Mouse (Mus musculus) midbrain, embryonic 10.5 days (tissue): ENCODE results near the gene Hc. TPM values are rescaled to one million over a fixed set of nuclear protein-coding genes. Genes with fewer than 3 reads are reported as not detected.

Source experiments
- DNase-seq: peaks from one replicate; pipeline ENCODE4 v3.0.0-alpha.2; 2017; ENCODE audit warnings: low spot score
- H3K27ac ChIP-seq: fragments of 300-500 bp; sonication (generic); replicated peaks from 2 replicates; pipeline ENCODE4 v1.5.1; 2016; ENCODE audit warnings: mild to moderate bottlenecking
- H3K27me3 ChIP-seq: fragments of 300-500 bp; sonication (generic); 2 replicates; pipeline ENCODE4 v1.6.1; 2016; ENCODE audit warnings: low read depth, mild to moderate bottlenecking; ENCODE audit not compliant: poor library complexity, severe bottlenecking
- H3K36me3 ChIP-seq: fragments of 300-500 bp; sonication (generic); 2 replicates; pipeline ENCODE4 v1.6.1; 2016; ENCODE audit warnings: mild to moderate bottlenecking, moderate library complexity
- H3K4me1 ChIP-seq: fragments of 300-500 bp; sonication (generic); 2 replicates; pipeline ENCODE4 v1.6.1; 2016
- H3K4me3 ChIP-seq: fragments of 300-500 bp; sonication (generic); 2 replicates; pipeline ENCODE4 v1.5.1; 2016; ENCODE audit warnings: mild to moderate bottlenecking, moderate library complexity
- H3K9me3 ChIP-seq: fragments of 300-500 bp; sonication (generic); replicated peaks from 2 replicates; pipeline ENCODE4 v1.6.1; 2016; ENCODE audit warnings: mild to moderate bottlenecking
- WGBS: fragments of 180-500 bp; shearing (Covaris S2); methylation state at CpG from one replicate; pipeline ENCODE4 v1.1.7; 2016; 5-methylcytosine and 5-hydroxymethylcytosine counted together
- polyA plus RNA-seq: library from polyadenylated mRNA; unstranded; fragments of >200 nt; fragmentation: Nextera tagmentation; extraction: Ambion mirVana; gene quantifications from 2 replicates; pipeline ENCODE4 v1.2.1, GENCODE M21; 2016

Gene Hc
- polyA plus RNA-seq, 1 experiment from 2014 or later, result 0.99 TPM

DNA sequence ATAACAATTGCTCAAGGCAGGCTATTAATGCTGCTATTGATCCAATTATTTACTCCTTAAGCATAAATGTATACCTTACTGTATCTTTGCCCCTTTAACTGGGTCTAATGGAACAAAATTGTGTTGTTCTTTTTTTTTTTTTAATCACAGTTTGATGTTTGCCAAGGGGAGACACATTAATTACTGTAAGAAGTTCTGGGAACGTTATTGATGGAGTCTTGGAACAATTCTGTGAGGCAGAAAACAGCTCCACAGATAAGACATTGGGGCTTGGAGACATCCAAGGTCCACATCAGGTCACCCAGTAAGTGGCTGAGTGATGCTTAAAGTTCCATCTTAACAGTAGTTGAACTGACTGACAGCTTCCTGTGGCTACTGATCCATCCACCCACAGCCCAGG is 103.8 kb downstream of the Hc start:
- Histone ChIP-seq H3K4me1 (peaks cover 5% of the 10 kb centered on the region), H3K27me3 (peaks cover 14% of the 10 kb centered on the region), H3K9me3 (no peaks in the 10 kb centered on the region), H3K36me3 (no peaks in the 10 kb centered on the region), H3K4me3 (no peak overlapping the region), H3K27ac (no peak overlapping the region)
- 71% methylated on average over 1 of the region's 1 CpGs for WGBS
- DNase-seq, result no peak

- H3K36me3 ChIP-seq, result no peaks in the 10 kb centered on the region
- 66% methylated on average over 5 of the region's 5 CpGs for WGBS
- no peak overlapping the region for H3K27ac ChIP-seq
- H3K4me1 ChIP-seq, result peaks cover 5% of the 10 kb centered on the region
- no peak overlapping the region for H3K4me3 ChIP-seq
- no peak for DNase-seq
- peaks cover 14% of the 10 kb centered on the region for H3K27me3 ChIP-seq
- no peaks in the 10 kb centered on the region for H3K9me3 ChIP-seq
Measured at GRCm38 (mm10) chr2:34956941-34957340, 104.3 kb downstream of the Hc start.

DNA sequence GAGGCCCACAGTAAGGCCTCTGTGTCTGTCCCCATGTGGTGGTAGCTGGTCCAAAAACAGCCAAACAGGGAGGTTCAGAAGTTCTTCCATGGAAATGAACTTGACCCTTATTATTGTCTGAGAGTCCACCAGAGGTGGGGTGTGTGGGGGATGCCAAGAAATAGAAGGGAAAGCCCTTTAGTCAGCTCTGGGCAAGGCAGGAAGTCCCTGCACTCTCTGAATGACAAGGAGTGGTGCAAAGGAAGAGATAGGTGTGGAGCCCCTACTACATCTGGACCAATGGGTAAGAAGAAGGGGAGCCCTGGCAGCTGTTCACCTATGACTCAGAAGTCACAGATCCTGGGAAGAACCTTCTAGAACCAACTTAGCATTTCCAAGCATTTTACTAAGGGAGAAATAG is 106.9 kb downstream of the Hc start:
- Histone ChIP-seq H3K36me3 (no peaks in the 10 kb centered on the region), H3K4me3 (no peak overlapping the region), H3K9me3 (no peaks in the 10 kb centered on the region), H3K27ac (no peak overlapping the region), H3K4me1 (no peaks in the 10 kb centered on the region), H3K27me3 (no peaks in the 10 kb centered on the region)
- no peak for DNase-seq

GRCm38 (mm10) chr2:34953547-34954116 is 107.6 kb downstream of the Hc start:
- Histone ChIP-seq H3K9me3 (no peaks in the 10 kb centered on the region), H3K36me3 (no peaks in the 10 kb centered on the region), H3K4me1 (no peaks in the 10 kb centered on the region), H3K27me3 (no peaks in the 10 kb centered on the region), H3K27ac (no peak overlapping the region), H3K4me3 (no peak overlapping the region)
- 77% methylated on average over 2 of the region's 2 CpGs for whole genome bisulfite sequencing
- DNase-seq, result no peak

DNA sequence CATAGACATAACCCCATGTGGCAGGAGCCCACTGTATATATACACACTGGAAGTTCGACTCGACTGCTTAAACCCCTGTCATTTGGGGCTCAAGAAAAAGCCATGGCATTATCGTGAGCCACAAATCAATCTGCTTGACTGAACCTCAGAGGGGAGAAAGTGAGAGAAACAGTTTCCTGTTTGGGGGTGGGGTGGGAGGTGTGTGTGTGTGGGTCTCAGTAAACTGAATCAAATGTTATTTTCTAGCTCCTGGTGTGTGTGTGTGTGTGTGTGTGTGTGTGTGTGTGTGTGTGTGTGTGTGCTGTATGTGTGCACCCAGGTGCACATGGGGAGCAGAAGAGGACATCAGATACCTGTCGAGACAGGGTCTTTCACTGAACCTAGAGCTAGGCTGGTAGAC is 108.2 kb downstream of the Hc start:
- Histone ChIP-seq H3K4me1 (no peaks in the 10 kb centered on the region), H3K27me3 (no peaks in the 10 kb centered on the region), H3K27ac (no peak overlapping the region), H3K4me3 (no peak overlapping the region), H3K36me3 (no peaks in the 10 kb centered on the region), H3K9me3 (no peaks in the 10 kb centered on the region)
- DNase-seq, result no peak
- WGBS, result 78% methylated on average over 4 of the region's 4 CpGs

DNA sequence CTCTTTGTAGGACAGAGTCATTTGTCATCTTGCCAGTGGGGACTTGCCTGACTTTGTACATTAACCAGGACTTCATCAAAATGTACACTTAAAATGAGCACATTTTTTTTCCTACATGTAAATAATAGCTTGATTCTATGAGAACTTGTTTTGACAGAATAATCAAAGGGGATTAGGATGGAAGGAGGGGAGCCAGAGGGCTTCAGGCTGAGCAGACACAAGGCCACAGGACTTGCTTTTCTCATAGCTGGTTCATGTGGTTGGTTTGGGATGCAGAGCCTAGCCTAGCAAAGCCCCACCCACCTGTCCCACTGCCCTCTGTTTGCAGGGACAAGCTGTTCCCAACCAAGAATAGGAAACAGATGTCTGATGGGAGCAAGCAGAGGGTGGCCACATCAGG is 109.8 kb downstream of the Hc start:
- Histone ChIP-seq H3K27ac (no peak overlapping the region), H3K4me3 (no peak overlapping the region), H3K4me1 (no peaks in the 10 kb centered on the region), H3K27me3 (no peaks in the 10 kb centered on the region), H3K36me3 (no peaks in the 10 kb centered on the region), H3K9me3 (no peaks in the 10 kb centered on the region)
- DNase-seq, result no peak

DNA sequence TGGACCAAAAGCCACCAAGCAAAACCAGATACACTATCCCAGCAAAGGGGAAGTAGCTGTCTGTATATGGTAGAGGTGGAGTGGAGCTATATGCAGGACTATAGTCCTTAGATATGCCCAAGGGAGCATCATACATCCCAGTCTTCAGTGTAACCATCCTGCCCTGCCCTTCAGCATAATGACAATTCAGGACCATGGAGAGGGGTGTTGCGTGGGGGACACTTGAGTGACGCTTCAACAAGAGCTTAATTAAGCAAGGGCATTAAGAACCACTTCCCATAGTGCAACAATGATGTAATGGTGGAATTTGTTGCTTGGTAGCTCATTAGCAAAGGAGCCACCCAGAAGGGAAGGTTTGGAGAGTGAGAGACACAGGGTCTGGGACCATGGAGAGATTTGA is 112.6 kb downstream of the Hc start:
- DNase-seq, result no peak
- no peak overlapping the region for H3K4me3 ChIP-seq
- H3K4me1 ChIP-seq, result peaks cover 12% of the 10 kb centered on the region
- H3K9me3 ChIP-seq, result no peaks in the 10 kb centered on the region
- no peaks in the 10 kb centered on the region for H3K36me3 ChIP-seq
- H3K27me3 ChIP-seq, result no peaks in the 10 kb centered on the region
- no peak overlapping the region for H3K27ac ChIP-seq
- WGBS, result 40% methylated on average over 2 of the region's 2 CpGs

DNA sequence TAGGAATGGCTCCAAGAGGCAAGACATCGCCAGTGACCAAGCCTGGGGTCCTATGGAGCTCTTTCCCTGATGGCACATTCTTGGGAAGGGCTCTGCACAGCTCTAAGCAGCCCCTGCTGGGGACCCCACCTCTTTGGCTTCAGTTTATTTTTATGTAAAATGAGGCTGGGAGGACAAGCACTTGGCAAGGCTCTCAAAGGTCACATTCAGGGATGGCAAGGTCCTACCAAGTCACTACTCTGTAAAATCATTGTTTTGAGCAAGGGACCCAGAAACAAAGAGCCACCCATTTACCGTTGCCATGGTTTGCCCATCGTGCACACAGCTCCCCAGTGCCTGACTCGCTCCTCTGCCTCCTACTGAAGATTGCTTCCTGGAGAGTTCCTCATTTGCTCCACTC is 115.2 kb downstream of the Hc start:
- Histone ChIP-seq H3K4me1 (peaks cover 15% of the 10 kb centered on the region), H3K4me3 (no peak overlapping the region), H3K27ac (no peak overlapping the region), H3K27me3 (no peaks in the 10 kb centered on the region), H3K36me3 (no peaks in the 10 kb centered on the region), H3K9me3 (no peaks in the 10 kb centered on the region)
- WGBS, result 62% methylated on average over 4 of the region's 4 CpGs
- DNase-seq, result no peak

DNA sequence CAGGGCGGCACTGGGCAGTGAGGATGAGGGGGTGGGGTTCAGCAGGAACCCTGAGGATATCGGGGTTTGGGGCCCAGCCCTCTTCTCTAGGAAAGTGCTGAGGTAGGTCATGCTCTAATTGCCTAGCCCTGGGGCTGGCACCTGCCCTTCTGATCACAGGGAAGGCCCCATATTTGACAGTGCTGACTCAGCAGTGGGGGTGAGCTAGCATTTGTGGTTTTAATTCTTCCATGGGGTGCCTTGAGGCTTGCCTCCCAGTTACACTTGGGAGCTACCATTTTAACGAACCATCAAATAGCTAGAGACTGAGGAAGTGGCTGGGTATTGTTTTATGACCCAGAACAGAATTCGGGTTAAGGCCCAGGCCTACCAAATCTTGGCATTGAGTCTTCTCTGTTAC is 115.7 kb downstream of the Hc start:
- Histone ChIP-seq H3K4me3 (no peak overlapping the region), H3K36me3 (no peaks in the 10 kb centered on the region), H3K4me1 (peaks cover 15% of the 10 kb centered on the region), H3K27ac (no peak overlapping the region), H3K27me3 (no peaks in the 10 kb centered on the region), H3K9me3 (no peaks in the 10 kb centered on the region)
- DNase-seq, result no peak
- 86% methylated on average over 4 of the region's 4 CpGs for WGBS

- 0 out of 2 replicates have a peak overlapping the region, but pooled peaks have one; percentile 6 for H3K27ac ChIP-seq
- DNase-seq, result no peak
- H3K9me3 ChIP-seq, result no peaks in the 10 kb centered on the region
- H3K4me1 ChIP-seq, result peaks cover 15% of the 10 kb centered on the region
- H3K27me3 ChIP-seq, result no peaks in the 10 kb centered on the region
- no peak overlapping the region for H3K4me3 ChIP-seq
- H3K36me3 ChIP-seq, result no peaks in the 10 kb centered on the region
- 24% methylated on average over 8 of the region's 8 CpGs for WGBS
Measured at GRCm38 (mm10) chr2:34944761-34945160, 116.5 kb downstream of the Hc start.

DNA sequence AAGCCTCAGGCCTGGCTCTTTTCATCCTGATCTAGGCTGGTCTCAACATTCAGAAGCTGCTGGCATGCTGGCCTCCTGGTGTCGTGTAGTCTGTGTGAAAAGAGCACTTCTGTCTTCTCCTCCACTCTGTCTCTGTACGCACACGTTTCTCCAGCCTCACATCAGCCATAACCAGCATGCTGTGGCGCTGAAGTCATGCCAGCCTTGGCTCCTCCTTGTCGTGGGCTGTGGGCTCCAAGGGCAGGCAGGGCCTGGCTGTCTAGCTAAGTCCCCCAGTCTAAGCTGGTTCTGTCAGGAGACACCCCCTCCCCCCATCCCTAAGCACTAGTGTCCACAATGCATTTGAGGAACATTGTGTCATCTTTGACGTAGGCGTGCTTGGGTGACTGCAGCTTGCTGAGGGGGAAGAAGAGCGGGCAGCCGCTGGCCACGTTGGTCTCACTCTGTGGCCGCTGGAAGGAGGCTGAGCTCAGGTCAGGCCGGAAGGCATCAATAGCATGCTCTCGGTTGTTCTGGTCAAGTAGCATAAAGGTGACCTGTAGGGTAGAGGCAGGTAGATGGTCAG is 117.6 kb downstream of the Hc start:
- no peak overlapping the region for H3K4me3 ChIP-seq
- H3K4me1 ChIP-seq, result peaks cover 15% of the 10 kb centered on the region
- 81% methylated on average over 13 of the region's 13 CpGs for WGBS
- H3K36me3 ChIP-seq, result no peaks in the 10 kb centered on the region
- H3K27me3 ChIP-seq, result no peaks in the 10 kb centered on the region
- H3K9me3 ChIP-seq, result no peaks in the 10 kb centered on the region
- no peak overlapping the region; the same call in 1 of the 2 replicates for H3K27ac ChIP-seq
- no peak for DNase-seq

DNA sequence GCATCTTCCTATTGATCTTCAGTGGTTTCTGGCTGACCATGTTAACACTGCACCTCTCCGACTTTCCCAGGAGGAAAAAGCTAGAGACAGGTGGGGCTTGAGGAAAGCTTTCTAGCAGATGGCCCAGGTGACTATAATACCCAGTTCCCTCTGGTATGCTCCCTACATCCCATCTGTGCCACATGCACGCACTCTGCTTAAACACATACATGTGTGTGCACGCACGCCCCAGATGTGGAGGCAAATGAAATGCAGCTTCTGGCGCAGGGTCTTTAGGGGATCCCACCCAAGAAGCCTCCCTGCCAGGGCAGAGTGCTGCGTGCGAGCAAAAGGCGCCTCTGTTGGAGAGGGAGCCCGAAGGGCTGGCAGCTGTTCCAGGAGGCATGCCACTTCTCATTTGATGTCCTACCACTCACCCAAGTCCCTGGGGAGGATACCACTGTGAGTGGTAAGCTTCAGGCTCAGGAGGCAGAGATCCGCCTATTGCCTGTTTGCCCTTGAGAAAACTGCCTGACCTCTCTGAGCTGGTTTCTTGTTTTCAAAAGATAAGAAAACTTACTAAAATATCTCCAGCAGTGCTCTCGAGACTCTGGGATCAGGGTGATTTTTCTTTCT is 120.1 kb downstream of the Hc start:
- no peak for DNase-seq
- H3K4me1 ChIP-seq, result peaks cover 20% of the 10 kb centered on the region
- H3K27me3 ChIP-seq, result no peaks in the 10 kb centered on the region; the same call in 1 of the 2 replicates
- WGBS, result 82% methylated on average over 11 of the region's 11 CpGs
- H3K36me3 ChIP-seq, result no peaks in the 10 kb centered on the region
- H3K4me3 ChIP-seq, result no peak overlapping the region
- H3K9me3 ChIP-seq, result no peaks in the 10 kb centered on the region
- no peak overlapping the region for H3K27ac ChIP-seq

DNA sequence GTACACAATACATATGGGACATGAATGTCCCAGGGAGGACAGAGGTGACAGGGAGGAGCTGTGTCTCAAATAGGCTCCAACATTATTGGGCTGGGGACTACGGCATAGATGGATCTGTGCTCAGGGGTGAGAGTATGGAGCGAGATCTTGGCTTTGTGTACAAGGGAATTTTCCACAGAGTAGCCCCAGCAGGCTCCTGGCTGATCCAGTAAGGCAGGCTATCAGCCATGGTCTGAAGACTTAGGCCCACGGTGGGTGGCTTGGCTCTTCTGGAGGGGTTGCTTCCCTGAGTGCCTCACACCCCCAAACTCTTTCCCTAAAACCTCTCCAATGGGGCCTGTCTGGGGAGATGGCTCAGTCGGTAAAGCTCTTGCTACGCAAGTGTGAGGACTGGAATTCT is 121.0 kb downstream of the Hc start:
- Histone ChIP-seq H3K9me3 (no peaks in the 10 kb centered on the region), H3K4me1 (peaks cover 17% of the 10 kb centered on the region), H3K27ac (no peak overlapping the region), H3K27me3 (no peaks in the 10 kb centered on the region; the same call in 1 of the 2 replicates), H3K36me3 (no peaks in the 10 kb centered on the region), H3K4me3 (no peak overlapping the region)
- WGBS, result 75% methylated on average over 5 of the region's 5 CpGs
- DNase-seq, result no peak
